In genomic region chr8:104434275-104434674, GRCm38 (mm10) we compare ENCODE assay signal across 10 mouse cellular contexts. TPM values are rescaled to one million over a fixed set of nuclear protein-coding genes. Genes with fewer than 3 reads are reported as not detected.
A peak's percentile ranks its signal among the peaks of the same experiment; 100 is the strongest.
DNase-seq lines count a peak whose midpoint lies in the region; ATAC-seq and TF ChIP-seq lines count a peak whose summit lies in the region.
"Had no signal": no experiment of that assay in that cellular context is flagged by ENCODE, and none has a peak within 500 bp of the region (broad histone marks: within the 10 kb centered on the region; RNA-seq: fewer than 3 reads in every experiment).

No protein-coding gene starts in this region.

- intact Hi-C loops in heart, postnatal 25 days (cut with DNase I) = loop anchor here (10.0 kb wide), 2 partner anchors 179 to 319 kb away; partner anchors contain the start of gene Cklf

- no peak overlapping the region for H3K9ac ChIP-seq in heart, postnatal 0 days (replicated peaks; ENCODE audit: low read depth, low read length)
- H3K9ac ChIP-seq in liver, embryonic 15.5 days = no peak overlapping the region

- H3K4me1 ChIP-seq in heart, postnatal 0 days (ENCODE audit: control insufficient read depth, insufficient read depth) = peaks cover 8% of the 10 kb centered on the region; the same call in 1 of the 2 replicates
- H3K4me1 ChIP-seq in liver, embryonic 15.5 days (replicated peaks) = peaks cover 19% of the 10 kb centered on the region

- no peak overlapping the region for H3K27ac ChIP-seq in heart, postnatal 0 days (ENCODE audit: low read depth)
- no peak overlapping the region for H3K27ac ChIP-seq in liver, embryonic 15.5 days (replicated peaks)

- ATAC-seq in heart, postnatal 0 days (ENCODE audit: insufficient read depth, low read depth) = no peak
- peak; percentile 68 for ATAC-seq in liver, embryonic 15.5 days (ENCODE audit: insufficient read depth)
- ATAC-seq: Patski had no signal

- no peak for DNase-seq in heart, postnatal 0 days (ENCODE audit: low spot score)
- no peak for DNase-seq in heart, postnatal 25 days (ENCODE audit: low spot score)
- DNase-seq in ES-CJ7 (ENCODE audit: low read depth, low spot score) = peak; percentile 65
- peak; percentile 74 to 76 for DNase-seq in cerebellum, postnatal 10 days
- no peak for DNase-seq in neural tube, embryonic 10.5 days (ENCODE audit: extremely low spot score, low spot score)
- no peak for DNase-seq in right cerebral cortex, adult 2 months (ENCODE audit: low spot score in 2 of 2)
- DNase-seq in gastrocnemius, postnatal 4 days (ENCODE audit: low spot score in 2 of 2) = no peak
- DNase-seq: right cerebral cortex, postnatal 14 days had no signal

- H3K27me3 ChIP-seq in heart, postnatal 0 days (ENCODE audit: control insufficient read depth, insufficient read depth, low read length) = no peaks in the 10 kb centered on the region
- H3K27me3 ChIP-seq in liver, embryonic 15.5 days = no peaks in the 10 kb centered on the region
- H3K27me3 ChIP-seq: Patski had no signal

- peak; percentile 26; the same call in 1 of the 2 replicates for TF ChIP-seq CTCF in heart, postnatal 0 days (IDR thresholded peaks at IDR 0.05; ENCODE audit: low read depth)

- H3K9me3 ChIP-seq in heart, postnatal 0 days (replicated peaks; ENCODE audit: control insufficient read depth, low read length) = no peaks in the 10 kb centered on the region
- no peaks in the 10 kb centered on the region for H3K9me3 ChIP-seq in liver, embryonic 15.5 days (replicated peaks)

- H3K36me3 ChIP-seq in heart, postnatal 0 days (replicated peaks; ENCODE audit: control insufficient read depth, insufficient read depth, low read length) = peaks cover 86% of the 10 kb centered on the region
- peaks cover 89% of the 10 kb centered on the region for H3K36me3 ChIP-seq in liver, embryonic 15.5 days (replicated peaks)

- no peak overlapping the region for H3K4me2 ChIP-seq in heart, postnatal 0 days (ENCODE audit: low read depth, low read length)
- H3K4me2 ChIP-seq in liver, embryonic 15.5 days = peak overlapping the region; percentile 23

- WGBS in heart, postnatal 0 days = 75% methylated on average over 4 of the region's 4 CpGs
- WGBS in liver, embryonic 15.5 days (ENCODE audit: insufficient replicate concordance) = 50% methylated on average over 4 of the region's 4 CpGs

- no peak for TF ChIP-seq EP300 in heart, postnatal 0 days (IDR thresholded peaks at IDR 0.05; ENCODE audit: low read depth)

- no peak overlapping the region for H3K4me3 ChIP-seq in heart, postnatal 0 days (ENCODE audit: low read depth, low read length)
- no peak overlapping the region for H3K4me3 ChIP-seq in liver, embryonic 15.5 days (replicated peaks)

RNA-seq across cellular contexts. Expression of gene Dync1li2, which starts 8.6 kb away (rescaled TPM):
- total RNA-seq in heart, postnatal 0 days (2014; rRNA removed; ENCODE audit: low replicate concordance) = 11.0 and 20.2 TPM in 2 replicates
- 36.5 and 38.8 TPM in 2 replicates for polyA plus RNA-seq in heart, postnatal 0 days (2015; fragmentation: Nextera tagmentation; extraction: Ambion mirVana)
- total RNA-seq in heart, postnatal 25 days (2021) = 100 to 1,000 TPM in 1 of 2 experiments, 10 to 100 TPM in 1; 93.5 to 104 TPM
- polyA plus RNA-seq in liver, embryonic 15.5 days (2015; fragmentation: Nextera tagmentation; extraction: Ambion mirVana) = 10.5 and 11.5 TPM in 2 replicates
- 100 to 1,000 TPM; 102 to 116 TPM for total RNA-seq in gastrocnemius, postnatal 4 days (2021)

RNA-seq across cellular contexts. Expression of gene Cmtm4, which starts 38.7 kb away (rescaled TPM):
- total RNA-seq in heart, postnatal 0 days (2014; rRNA removed; ENCODE audit: low replicate concordance) = 10.2 and 13.4 TPM in 2 replicates
- polyA plus RNA-seq in heart, postnatal 0 days (2015; fragmentation: Nextera tagmentation; extraction: Ambion mirVana) = 1.2 TPM in 2 replicates
- 10 to 100 TPM; 10.5 to 10.6 TPM for total RNA-seq in heart, postnatal 25 days (2021)
- 0.38 and 0.64 TPM in 2 replicates for polyA plus RNA-seq in liver, embryonic 15.5 days (2015; fragmentation: Nextera tagmentation; extraction: Ambion mirVana)
- 10 to 100 TPM in 1 of 2 experiments, 1 to 10 TPM in 1; 9.9 to 10.5 TPM for total RNA-seq in gastrocnemius, postnatal 4 days (2021)

Comparison
In these comparisons a context has a peak if more than half of its experiments do, and no peak if none do; other contexts are left out.
1. DNase-seq: peak in ES-CJ7 (single experiment) and cerebellum, postnatal 10 days (2 of 2); none in heart, postnatal 0 days (single experiment), heart, postnatal 25 days (single experiment), neural tube, embryonic 10.5 days (single experiment), right cerebral cortex, adult 2 months (0 of 2) and gastrocnemius, postnatal 4 days (0 of 2).